Comparison of ENCODE assay signal across 12 mouse cellular contexts in genomic region chr15:85865913-85866312, GRCm38 (mm10). TPM values are rescaled to one million over a fixed set of nuclear protein-coding genes. Genes with fewer than 3 reads are reported as not detected.
A peak's percentile ranks its signal among the peaks of the same experiment; 100 is the strongest.
DNase-seq lines count a peak whose midpoint lies in the region; TF ChIP-seq lines count a peak whose summit lies in the region.
"Not testable (repeated sequence)": the region's sequence is repeated elsewhere in the genome, so short reads cannot be mapped to it uniquely, and the experiment has no call there.
"Had no signal": no experiment of that assay in that cellular context is flagged by ENCODE, and none has a peak within 500 bp of the region (broad histone marks: within the 10 kb centered on the region; RNA-seq: fewer than 3 reads in every experiment).

No protein-coding gene starts in this region.

- peak overlapping the region; percentile 97 for H3K4me3 ChIP-seq in E14TG2a.4 (replicated peaks; ENCODE audit: low read length)
- peak overlapping the region; percentile 25; the same call in 1 of the 2 replicates for H3K4me3 ChIP-seq in ES-Bruce4 (ENCODE audit: low read depth, low read length)
- H3K4me3 ChIP-seq in ES-E14 (ENCODE audit: insufficient read depth in 1 of 2, low read depth in 1 of 2, low read length in 2 of 2, poor library complexity in 1 of 2, severe bottlenecking in 1 of 2), result peak overlapping the region; percentile 4 to 37

- not testable (repeated sequence) for H3K9me3 ChIP-seq in E14TG2a.4 (ENCODE audit: low read length); ES-Bruce4 (replicated peaks; ENCODE audit: control insufficient read depth, insufficient read depth, low read length, poor library complexity, severe bottlenecking); ES-E14 (ENCODE audit: control insufficient read depth, insufficient read depth, low read depth, low read length)

- H3K9ac ChIP-seq in ES-Bruce4 (ENCODE audit: low read depth, poor library complexity, severe bottlenecking), result peak overlapping the region; percentile 50
- peak overlapping the region; percentile 79; the same call in 1 of the 2 replicates for H3K9ac ChIP-seq in ES-E14 (ENCODE audit: insufficient read depth, low read depth, low read length, poor library complexity, severe bottlenecking)

- H3K36me3 ChIP-seq in E14TG2a.4 (ENCODE audit: insufficient read depth, low read length) (peaks cover 96% of the 10 kb centered on the region), ES-Bruce4 (ENCODE audit: control insufficient read depth, insufficient read depth, low read length, poor library complexity, severe bottlenecking) (peaks cover 87% of the 10 kb centered on the region), ES-E14 (ENCODE audit: control insufficient read depth, insufficient read depth, low read length, poor library complexity, severe bottlenecking) (peaks cover 77% of the 10 kb centered on the region)

- H3K27me3 ChIP-seq in E14TG2a.4 (ENCODE audit: insufficient read depth, low read length); ES-Bruce4 (ENCODE audit: control insufficient read depth, insufficient read depth, low read length, poor library complexity, severe bottlenecking): not testable (repeated sequence)

- TF ChIP-seq POLR2A in ES-Bruce4 (IDR thresholded peaks at IDR 0.05; ENCODE audit: insufficient read depth, low read length), result not testable (repeated sequence)

- TF ChIP-seq CTCF in E14TG2a.4 (conservative IDR thresholded peaks at IDR 0.05; ENCODE audit: low read length); ES-Bruce4 (IDR thresholded peaks at IDR 0.05; ENCODE audit: low read depth, low read length): not testable (repeated sequence)

- H3K27ac ChIP-seq in ES-Bruce4 (ENCODE audit: insufficient read depth, low read length), result peak overlapping the region; percentile 76; the same call in 1 of the 2 replicates
- H3K27ac ChIP-seq in ES-E14 (ENCODE audit: insufficient read depth, low read depth, low read length, poor library complexity, severe bottlenecking), result peak overlapping the region; percentile 81; the same call in 1 of the 2 replicates

- H3K4me1 ChIP-seq in E14TG2a.4 (replicated peaks; ENCODE audit: low read depth, low read length), result peaks cover 98% of the 10 kb centered on the region
- not testable (repeated sequence) for H3K4me1 ChIP-seq in ES-Bruce4 (ENCODE audit: control insufficient read depth, insufficient read depth, low read length)
- peaks cover 9 to 15% of the 10 kb centered on the region in 2 experiments; a peak in 3 of 4 replicates for H3K4me1 ChIP-seq in ES-E14 (ENCODE audit: control insufficient read depth in 2 of 2, insufficient read depth in 2 of 2, low read length in 2 of 2, poor library complexity in 1 of 2)

- in situ Hi-C loops in ES-E14 (cut with MboI; ENCODE audit: low sequenced_read_pairs in 2 of 2, unreplicated experiment in 2 of 2), result not testable (repeated sequence)

- peak; percentile 89; the same call in 1 of the 2 replicates for TF ChIP-seq EP300 in ES-Bruce4 (IDR thresholded peaks at IDR 0.05; ENCODE audit: insufficient read depth, low read depth, low read length)

- DNase-seq in ES-CJ7 (ENCODE audit: low read depth, low spot score), result peak; percentile 96
- peak; percentile 62 for DNase-seq in ES-E14 (ENCODE audit: low read depth, low spot score)
- peak; percentile 96 for DNase-seq in R1 (ENCODE audit: low read depth, low spot score)
- peak; percentile 57 for DNase-seq in WW6 (ENCODE audit: low read depth, low spot score)
- DNase-seq in ZHBTc4 (ENCODE audit: low read depth, low spot score), result peak; percentile 92

RNA-seq across cellular contexts. Expression of gene Gtse1, which starts 6.4 kb away (rescaled TPM):
- 134 and 138 TPM in 2 replicates for polyA plus RNA-seq in ES-Bruce4 (2011; ENCODE audit: insufficient read depth, insufficient read length, low read depth, missing spikeins)
- 114 and 140 TPM in 2 replicates for total RNA-seq in ES-E14 (2012; rRNA removed)

RNA-seq across cellular contexts. Expression of gene Trmu, which starts 13.2 kb away (rescaled TPM):
- polyA plus RNA-seq in ES-Bruce4 (2011; ENCODE audit: insufficient read depth, insufficient read length, low read depth, missing spikeins), result 9.1 and 10.0 TPM in 2 replicates
- 30.4 and 32.2 TPM in 2 replicates for total RNA-seq in ES-E14 (2012; rRNA removed)

RNA-seq across cellular contexts. Expression of gene Ttc38, which starts 33.8 kb away (rescaled TPM):
- polyA plus RNA-seq in ES-Bruce4 (2011; ENCODE audit: insufficient read depth, insufficient read length, low read depth, missing spikeins), result 4.4 and 6.3 TPM in 2 replicates
- 3.0 and 3.3 TPM in 2 replicates for total RNA-seq in ES-E14 (2012; rRNA removed)

RNA-seq across cellular contexts. Expression of gene Pkdrej, which starts 44.4 kb away (rescaled TPM):
- polyA plus RNA-seq in ES-Bruce4 (2011; ENCODE audit: insufficient read depth, insufficient read length, low read depth, missing spikeins), result 0.13 TPM in 1 of 2 replicates, not detected in the other
- total RNA-seq in ES-E14 (2012; rRNA removed), result 0.09 and 0.11 TPM in 2 replicates
- total RNA-seq: CH12.LX had no signal
- polyA plus RNA-seq: activated CD4-positive, CD25-positive, alpha-beta regulatory T cell, adult 4 months; C2C12; CD4-positive, CD25-positive, alpha-beta regulatory T cell, adult 4 months; G1E had no signal

RNA-seq across cellular contexts. Expression of gene Cdpf1, which starts 54.4 kb away (rescaled TPM):
- 18.1 and 19.9 TPM in 2 replicates for polyA plus RNA-seq in ES-Bruce4 (2011; ENCODE audit: insufficient read depth, insufficient read length, low read depth, missing spikeins)
- total RNA-seq in ES-E14 (2012; rRNA removed), result 12.9 and 22.6 TPM in 2 replicates

Comparison
In these comparisons a context has a peak if more than half of its experiments do, and no peak if none do; other contexts are left out.
1. Peak in every context shown above with its lines: DNase-seq, H3K4me3 ChIP-seq and H3K27ac ChIP-seq.
2. H3K4me3 ChIP-seq: peak in every context shown above with its lines; median percentile 97 in E14TG2a.4; 25 in ES-Bruce4; 20 in ES-E14.